Mouse (Mus musculus): ENCODE measurements around the gene Rtn4.

Gene Rtn4

GRCm38 (mm10) chr11:29766313-29766982 is 73.7 kb downstream of the Rtn4 start:
- DNase-seq: no peak

GRCm38 (mm10) chr11:29768523-29768922 is 75.8 kb downstream of the Rtn4 start:
- DNase-seq: no peak

- no peak for DNase-seq
Observed at GRCm38 (mm10) chr11:29770666-29771400, 78.1 kb downstream of the Rtn4 start.

GRCm38 (mm10) chr11:29772279-29772678 is 79.5 kb downstream of the Rtn4 start:
- DNase-seq: no peak

- no peak for DNase-seq
Observed at GRCm38 (mm10) chr11:29774296-29774695, 81.5 kb downstream of the Rtn4 start.

GRCm38 (mm10) chr11:29774760-29775159 is 82.0 kb downstream of the Rtn4 start:
- DNase-seq: no peak

- no peak for DNase-seq
Observed at GRCm38 (mm10) chr11:29777964-29778363, 85.2 kb downstream of the Rtn4 start.

GRCm38 (mm10) chr11:29778936-29779335 is 86.2 kb downstream of the Rtn4 start:
- no peak for DNase-seq

- DNase-seq: no peak
Observed at GRCm38 (mm10) chr11:29779409-29780026, 86.8 kb downstream of the Rtn4 start.

GRCm38 (mm10) chr11:29786583-29787219 is 94.0 kb downstream of the Rtn4 start:
- DNase-seq: no peak

- DNase-seq: no peak
Observed at GRCm38 (mm10) chr11:29787473-29787872, 94.7 kb downstream of the Rtn4 start.

- no peak for DNase-seq
Observed at GRCm38 (mm10) chr11:29788499-29788898, 95.8 kb downstream of the Rtn4 start.

GRCm38 (mm10) chr11:29788921-29789638 is 96.3 kb downstream of the Rtn4 start:
- peak; percentile 45 to 53 for DNase-seq

GRCm38 (mm10) chr11:29790796-29791195 is 98.0 kb downstream of the Rtn4 start:
- DNase-seq: no peak

All from cerebellum, postnatal 36 days (tissue).